Mouse (Mus musculus) heart, embryonic 14.5 days (tissue): ENCODE data around the gene Sptb. TPM values are rescaled to one million over a fixed set of nuclear protein-coding genes. Genes with fewer than 3 reads are reported as not detected.

Experiments
- ATAC-seq: fragments of 200-750 bp; cut with Nextera tagmentation; 2 replicates; pipeline ENCODE4 v1.8.0; 2017; ENCODE audit warnings: low read depth, moderate TSS enrichment; ENCODE audit not compliant: insufficient number of reproducible peaks, insufficient read depth, low FRiP score
- H3K27ac ChIP-seq, 2 experiments: fragments of 200-500 bp in 1 of 2; fragments of 300-500 bp in 1 of 2; sonication (generic) in 1 of 2; replicated peaks in 1 of 2; 2 replicates each; pipeline ENCODE4 v1.5.1; 2012 to 2014; ENCODE audit warnings: low read depth in 2 of 2, low read length in 2 of 2, control low read depth in 1 of 2, mild to moderate bottlenecking in 1 of 2, mixed read lengths in 1 of 2; ENCODE audit not compliant: control insufficient read depth in 1 of 2, insufficient read depth in 1 of 2
- H3K27me3 ChIP-seq: fragments of 300-500 bp; sonication (generic); 2 replicates; pipeline ENCODE4 v1.6.1; 2014; ENCODE audit warnings: mild to moderate bottlenecking, low read length, control low read depth; ENCODE audit not compliant: control insufficient read depth, insufficient read depth
- H3K36me3 ChIP-seq: fragments of 300-500 bp; sonication (generic); 2 replicates; pipeline ENCODE4 v1.6.1; 2014; ENCODE audit warnings: mild to moderate bottlenecking, control low read depth, low read length, mixed read lengths; ENCODE audit not compliant: control insufficient read depth, insufficient read depth
- H3K4me1 ChIP-seq, 2 experiments: fragments of 200-500 bp in 1 of 2; fragments of 300-500 bp in 1 of 2; sonication (generic) in 1 of 2; 2 replicates each; pipeline ENCODE4 v1.6.1; 2012 to 2014; ENCODE audit warnings: low read length in 2 of 2, control low read depth in 1 of 2, mixed read lengths in 1 of 2; ENCODE audit not compliant: control insufficient read depth in 2 of 2, insufficient read depth in 2 of 2
- H3K4me2 ChIP-seq: fragments of 300-500 bp; sonication (generic); 2 replicates; pipeline ENCODE4 v1.6.1; 2014; ENCODE audit warnings: mild to moderate bottlenecking, low read length
- H3K4me3 ChIP-seq, 2 experiments: fragments of 200-500 bp in 1 of 2; fragments of 300-500 bp in 1 of 2; sonication (generic) in 1 of 2; 2 replicates each; pipeline ENCODE4 v1.5.1; 2012 to 2014; ENCODE audit warnings: low read length in 2 of 2, mild to moderate bottlenecking in 2 of 2, control low read depth in 1 of 2, low read depth in 1 of 2, moderate library complexity in 1 of 2; ENCODE audit not compliant: control insufficient read depth in 1 of 2, insufficient read depth in 1 of 2
- H3K9ac ChIP-seq: fragments of 300-500 bp; sonication (generic); 2 replicates; pipeline ENCODE4 v1.6.1; 2014; ENCODE audit warnings: mild to moderate bottlenecking, low read length
- H3K9me3 ChIP-seq: fragments of 300-500 bp; sonication (generic); 2 replicates; pipeline ENCODE4 v1.6.1; 2016; ENCODE audit warnings: low read length, control low read depth; ENCODE audit not compliant: control insufficient read depth
- WGBS: fragments of 180-500 bp; shearing (Covaris S2); extraction: QIAGEN DNeasy Blood & Tissue Kit; methylation state at CpG from one replicate; pipeline ENCODE4 v1.1.7; 2014; 5-methylcytosine and 5-hydroxymethylcytosine counted together
- polyA plus RNA-seq: library from polyadenylated mRNA; unstranded; fragments of >200 nt; fragmentation: Nextera tagmentation; extraction: Ambion mirVana; gene quantifications from 2 replicates; pipeline ENCODE4 v1.2.1, GENCODE M21; 2014

The Sptb gene
- polyA plus RNA-seq, 1 experiment from 2014 or later, result 7.4 TPM

GRCm38 (mm10) chr12:76687498-76688200, 22.7 kb downstream of the Sptb start:
- H3K36me3 ChIP-seq, result no peaks in the 10 kb centered on the region
- no peak overlapping the region for H3K27ac ChIP-seq
- no peak overlapping the region for H3K9ac ChIP-seq
- no peak for ATAC-seq
- H3K27me3 ChIP-seq, result no peaks in the 10 kb centered on the region
- peaks cover 3 to 7% of the 10 kb centered on the region in 2 experiments; a peak in 2 of 4 replicates for H3K4me1 ChIP-seq
- no peaks in the 10 kb centered on the region for H3K9me3 ChIP-seq
- no peak overlapping the region for H3K4me2 ChIP-seq
- 73% methylated on average over 10 of the region's 10 CpGs for WGBS
- no peak overlapping the region for H3K4me3 ChIP-seq

GRCm38 (mm10) chr12:76685647-76686046, 24.7 kb downstream of the Sptb start:
- Histone ChIP-seq H3K36me3 (no peaks in the 10 kb centered on the region), H3K4me3 (no peak overlapping the region), H3K9ac (no peak overlapping the region), H3K9me3 (no peaks in the 10 kb centered on the region), H3K4me1 (peaks cover 3 to 7% of the 10 kb centered on the region in 2 experiments; a peak in 2 of 4 replicates), H3K27me3 (no peaks in the 10 kb centered on the region), H3K4me2 (no peak overlapping the region), H3K27ac (no peak overlapping the region)
- 89% methylated on average over 3 of the region's 3 CpGs for WGBS
- ATAC-seq, result no peak

- peaks cover 1 to 4% of the 10 kb centered on the region in 2 experiments; a peak in 2 of 4 replicates for H3K4me1 ChIP-seq
- H3K9me3 ChIP-seq, result no peaks in the 10 kb centered on the region
- no peaks in the 10 kb centered on the region for H3K36me3 ChIP-seq
- no peak overlapping the region for H3K4me3 ChIP-seq
- no peaks in the 10 kb centered on the region for H3K27me3 ChIP-seq
- H3K4me2 ChIP-seq, result no peak overlapping the region
- no peak overlapping the region for H3K27ac ChIP-seq
- ATAC-seq, result no peak
- 58% methylated on average over 6 of the region's 6 CpGs for WGBS
- no peak overlapping the region for H3K9ac ChIP-seq
Observed at GRCm38 (mm10) chr12:76684493-76684892, 25.9 kb downstream of the Sptb start.

- no peaks in the 10 kb centered on the region for H3K36me3 ChIP-seq
- no peak overlapping the region for H3K4me2 ChIP-seq
- no peak overlapping the region for H3K9ac ChIP-seq
- H3K4me1 ChIP-seq, result peaks cover 7 to 8% of the 10 kb centered on the region in 2 experiments; a peak in 3 of 4 replicates
- no peak overlapping the region for H3K27ac ChIP-seq
- H3K9me3 ChIP-seq, result no peaks in the 10 kb centered on the region
- ATAC-seq, result no peak
- no peak overlapping the region for H3K4me3 ChIP-seq
- no peaks in the 10 kb centered on the region for H3K27me3 ChIP-seq
Observed at GRCm38 (mm10) chr12:76681937-76682336, 28.4 kb downstream of the Sptb start.

- H3K27me3 ChIP-seq, result no peaks in the 10 kb centered on the region
- H3K9me3 ChIP-seq, result no peaks in the 10 kb centered on the region
- peak overlapping the region; percentile 25; the same call in 1 of the 2 replicates for H3K4me2 ChIP-seq
- no peak overlapping the region for H3K27ac ChIP-seq
- WGBS, result 50% methylated on average over 7 of the region's 7 CpGs
- no peak overlapping the region for H3K4me3 ChIP-seq
- ATAC-seq, result no peak
- H3K9ac ChIP-seq, result no peak overlapping the region
- H3K36me3 ChIP-seq, result no peaks in the 10 kb centered on the region
- peaks cover 29 to 31% of the 10 kb centered on the region in 2 experiments for H3K4me1 ChIP-seq
Observed at GRCm38 (mm10) chr12:76677068-76677467, 33.3 kb downstream of the Sptb start.

- H3K9ac ChIP-seq, result no peak overlapping the region
Observed at GRCm38 (mm10) chr12:76676477-76676876, 33.9 kb downstream of the Sptb start.

GRCm38 (mm10) chr12:76675364-76675763, 35.0 kb downstream of the Sptb start:
- H3K4me1 ChIP-seq, result peaks cover 39 to 40% of the 10 kb centered on the region in 2 experiments
- no peaks in the 10 kb centered on the region for H3K9me3 ChIP-seq
- no peaks in the 10 kb centered on the region for H3K36me3 ChIP-seq
- H3K9ac ChIP-seq, result no peak overlapping the region
- H3K27me3 ChIP-seq, result no peaks in the 10 kb centered on the region
- WGBS, result 64% methylated on average over 5 of the region's 5 CpGs
- H3K4me3 ChIP-seq, result no peak overlapping the region
- H3K27ac ChIP-seq, result no peak overlapping the region
- no peak overlapping the region; the same call in 1 of the 2 replicates for H3K4me2 ChIP-seq
- ATAC-seq, result no peak

More at GRCm38 (mm10) chr12:76676477-76676876, 33.9 kb downstream of the Sptb start:
- Histone ChIP-seq H3K36me3 (no peaks in the 10 kb centered on the region), H3K27me3 (no peaks in the 10 kb centered on the region), H3K4me2 (peak overlapping the region; percentile 25), H3K9me3 (no peaks in the 10 kb centered on the region), H3K4me3 (no peak overlapping the region), H3K27ac (peak overlapping the region in 1 of 2 experiments; percentile 57; a peak in 1 of 4 replicates), H3K4me1 (peaks cover 30 to 31% of the 10 kb centered on the region in 2 experiments)
- 0 out of 2 replicates have a peak, but pooled peaks have one; percentile 18 for ATAC-seq
- 69% methylated on average over 22 of the region's 22 CpGs for WGBS
